Mouse (Mus musculus) brain, embryonic 14.5 days (tissue): ENCODE results near the gene Tmem200b.

Experiments used
- CTCF ChIP-seq: fragments of 200-500 bp; IDR thresholded peaks from 2 replicates; pipeline ENCODE4 v1.5.1; 2012; ENCODE audit warnings: inconsistent platforms, mild to moderate bottlenecking, moderate library complexity, borderline replicate concordance; ENCODE audit not compliant: insufficient read depth, insufficient read length; ENCODE audit errors: extremely low read depth
- POLR2A ChIP-seq: fragments of 200-500 bp; IDR thresholded peaks from 2 replicates; pipeline ENCODE4 v1.6.1; 2012; ENCODE audit warnings: mild to moderate bottlenecking, inconsistent platforms, borderline replicate concordance; ENCODE audit not compliant: poor library complexity, insufficient read depth, insufficient read length, severe bottlenecking; ENCODE audit errors: extremely low read depth

GRCm38 (mm10) chr4:131921461-131922346 is at the start of gene Tmem200b:
- TF ChIP-seq CTCF (no peak), POLR2A (no peak)
